Mouse (Mus musculus) neural tube, embryonic 11.5 days (tissue): ENCODE measurements at regions not wholly inside any gene's neighbourhood (a gene's known extent, or its start where the extent isn't known, plus 50 kb on each side); places are given as distances from the start of the nearest gene placed in this dataset.

ENCODE experiments used
- ATAC-seq: fragments of 200-750 bp; cut with Nextera tagmentation; 2 replicates; pipeline ENCODE4 v1.8.0; 2017; ENCODE audit warnings: moderate number of reproducible peaks, mild to moderate bottlenecking, moderate TSS enrichment, moderate library complexity; ENCODE audit not compliant: insufficient read depth, low FRiP score, low TSS enrichment
- DNase-seq: peaks from one replicate; pipeline ENCODE4 v3.0.0-alpha.2; 2015; ENCODE audit warnings: low spot score
- H3K27ac ChIP-seq: fragments of 300-500 bp; sonication (generic); 2 replicates; pipeline ENCODE4 v1.5.1; 2014; ENCODE audit warnings: low read depth, mild to moderate bottlenecking, low read length
- H3K27me3 ChIP-seq: fragments of 300-500 bp; sonication (generic); 2 replicates; pipeline ENCODE4 v1.6.1; 2014; ENCODE audit warnings: mild to moderate bottlenecking, low read length, mixed read lengths; ENCODE audit not compliant: control insufficient read depth, insufficient read depth
- H3K36me3 ChIP-seq: fragments of 300-500 bp; sonication (generic); 2 replicates; pipeline ENCODE4 v1.6.1; 2014; ENCODE audit warnings: mild to moderate bottlenecking, low read length, moderate library complexity, mixed read lengths; ENCODE audit not compliant: control insufficient read depth, insufficient read depth
- H3K4me1 ChIP-seq: fragments of 300-500 bp; sonication (generic); 2 replicates; pipeline ENCODE4 v1.6.1; 2014; ENCODE audit warnings: low read length, mixed read lengths; ENCODE audit not compliant: control insufficient read depth, insufficient read depth
- H3K4me2 ChIP-seq: fragments of 300-500 bp; sonication (generic); 2 replicates; pipeline ENCODE4 v1.6.1; 2014; ENCODE audit warnings: low read depth, mild to moderate bottlenecking, moderate library complexity
- H3K4me3 ChIP-seq: fragments of 300-500 bp; sonication (generic); 2 replicates; pipeline ENCODE4 v1.5.1; 2014; ENCODE audit warnings: low read depth, low read length
- H3K9ac ChIP-seq: fragments of 300-500 bp; sonication (generic); 2 replicates; pipeline ENCODE4 v1.6.1; 2014; ENCODE audit warnings: mild to moderate bottlenecking, low read length
- H3K9me3 ChIP-seq: fragments of 300-500 bp; sonication (generic); 2 replicates; pipeline ENCODE4 v1.6.1; 2016; ENCODE audit warnings: low read length; ENCODE audit not compliant: control insufficient read depth
- WGBS: fragments of 180-500 bp; shearing (Covaris S2); extraction: QIAGEN DNeasy Blood & Tissue Kit; methylation state at CpG from one replicate; pipeline ENCODE4 v1.1.7; 2014; 5-methylcytosine and 5-hydroxymethylcytosine counted together

- H3K27ac ChIP-seq: no peak overlapping the region
- H3K4me3 ChIP-seq: no peak overlapping the region
- H3K9me3 ChIP-seq: no peaks in the 10 kb centered on the region; the same call in 1 of the 2 replicates
- no peak overlapping the region for H3K9ac ChIP-seq
- H3K4me2 ChIP-seq: no peak overlapping the region
- DNase-seq: no peak
- WGBS: 69% methylated on average over 4 of the region's 4 CpGs
- no peaks in the 10 kb centered on the region for H3K27me3 ChIP-seq
- no peaks in the 10 kb centered on the region for H3K36me3 ChIP-seq
- no peak for ATAC-seq
- H3K4me1 ChIP-seq: no peaks in the 10 kb centered on the region
Measured at GRCm38 (mm10) chr6:117605685-117606084, 235.3 kb upstream of the Zfp637 start.

- H3K9me3 ChIP-seq: no peaks in the 10 kb centered on the region; the same call in 1 of the 2 replicates
Measured at GRCm38 (mm10) chr6:117606211-117606610, 234.8 kb upstream of the Zfp637 start.

GRCm38 (mm10) chr6:117607023-117607422, 234.0 kb upstream of the Zfp637 start:
- ATAC-seq: no peak
- no peak for DNase-seq
- Histone ChIP-seq H3K27me3 (no peaks in the 10 kb centered on the region), H3K36me3 (no peaks in the 10 kb centered on the region), H3K4me2 (no peak overlapping the region), H3K27ac (no peak overlapping the region), H3K9ac (no peak overlapping the region), H3K9me3 (no peaks in the 10 kb centered on the region; the same call in 1 of the 2 replicates), H3K4me1 (no peaks in the 10 kb centered on the region), H3K4me3 (no peak overlapping the region)
- 78% methylated on average over 5 of the region's 5 CpGs for WGBS

More at GRCm38 (mm10) chr6:117606211-117606610, 234.8 kb upstream of the Zfp637 start:
- no peaks in the 10 kb centered on the region for H3K27me3 ChIP-seq
- no peak overlapping the region for H3K27ac ChIP-seq
- DNase-seq (no peak), ATAC-seq (no peak)
- H3K36me3 ChIP-seq: no peaks in the 10 kb centered on the region
- no peak overlapping the region for H3K9ac ChIP-seq
- WGBS: 83% methylated on average over 6 of the region's 6 CpGs
- H3K4me3 ChIP-seq: no peak overlapping the region
- H3K4me1 ChIP-seq: no peaks in the 10 kb centered on the region
- H3K4me2 ChIP-seq: no peak overlapping the region

GRCm38 (mm10) chr6:117609476-117610404, 231.2 kb upstream of the Zfp637 start:
- Histone ChIP-seq H3K36me3 (no peaks in the 10 kb centered on the region), H3K27ac (no peak overlapping the region), H3K4me3 (no peak overlapping the region), H3K4me1 (no peaks in the 10 kb centered on the region), H3K9me3 (no peaks in the 10 kb centered on the region), H3K27me3 (no peaks in the 10 kb centered on the region), H3K4me2 (no peak overlapping the region), H3K9ac (no peak overlapping the region)
- DNase-seq: peak; percentile 28
- 59% methylated on average over 11 of the region's 11 CpGs for WGBS
- ATAC-seq: no peak

GRCm38 (mm10) chr6:117611281-117611680, 229.7 kb upstream of the Zfp637 start:
- whole genome bisulfite sequencing: 89% methylated on average over 10 of the region's 10 CpGs
- H3K9me3 ChIP-seq: no peaks in the 10 kb centered on the region
- no peaks in the 10 kb centered on the region for H3K36me3 ChIP-seq
- DNase-seq: no peak
- no peaks in the 10 kb centered on the region for H3K4me1 ChIP-seq
- no peak overlapping the region for H3K4me2 ChIP-seq
- no peak for ATAC-seq
- H3K27ac ChIP-seq: no peak overlapping the region
- no peak overlapping the region for H3K4me3 ChIP-seq
- H3K27me3 ChIP-seq: no peaks in the 10 kb centered on the region
- H3K9ac ChIP-seq: no peak overlapping the region

- no peak for DNase-seq
- ATAC-seq: no peak
- no peak overlapping the region for H3K4me2 ChIP-seq
Measured at GRCm38 (mm10) chr6:117611965-117612364, 229.0 kb upstream of the Zfp637 start.

GRCm38 (mm10) chr6:117612421-117612820, 228.6 kb upstream of the Zfp637 start:
- 77% methylated on average over 8 of the region's 8 CpGs for WGBS
- Histone ChIP-seq H3K4me3 (no peak overlapping the region), H3K9me3 (no peaks in the 10 kb centered on the region), H3K36me3 (no peaks in the 10 kb centered on the region), H3K4me1 (no peaks in the 10 kb centered on the region), H3K27me3 (no peaks in the 10 kb centered on the region), H3K9ac (no peak overlapping the region), H3K4me2 (no peak overlapping the region), H3K27ac (no peak overlapping the region)
- ATAC-seq (no peak), DNase-seq (no peak)

More at GRCm38 (mm10) chr6:117611965-117612364, 229.0 kb upstream of the Zfp637 start:
- H3K36me3 ChIP-seq: no peaks in the 10 kb centered on the region
- no peak overlapping the region for H3K27ac ChIP-seq
- no peaks in the 10 kb centered on the region for H3K9me3 ChIP-seq
- no peak overlapping the region for H3K4me3 ChIP-seq
- H3K27me3 ChIP-seq: no peaks in the 10 kb centered on the region
- 95% methylated on average over 8 of the region's 8 CpGs for WGBS
- H3K4me1 ChIP-seq: no peaks in the 10 kb centered on the region
- H3K9ac ChIP-seq: no peak overlapping the region

- Histone ChIP-seq H3K4me2 (no peak overlapping the region), H3K4me3 (no peak overlapping the region), H3K9ac (no peak overlapping the region), H3K27me3 (no peaks in the 10 kb centered on the region), H3K36me3 (no peaks in the 10 kb centered on the region), H3K4me1 (no peaks in the 10 kb centered on the region), H3K27ac (no peak overlapping the region), H3K9me3 (no peaks in the 10 kb centered on the region)
- WGBS: 73% methylated on average over 11 of the region's 11 CpGs
- no peak for DNase-seq
- ATAC-seq: no peak
Measured at GRCm38 (mm10) chr6:117613656-117614350, 227.2 kb upstream of the Zfp637 start.
